Mouse (Mus musculus) spleen, embryonic (tissue): ENCODE measurements at regions not wholly inside any gene's neighbourhood (a gene's known extent, or its start where the extent isn't known, plus 50 kb on each side); places are given as distances from the start of the nearest gene placed in this dataset.

Experiments used
- CTCF ChIA-PET: fragments of 350-600 bp; sonication (Branson Sonifier 250); formaldehyde crosslinking; loops from one replicate; lab custom pipeline; 2022; lab: Charles Lee

- CTCF ChIA-PET: no interaction called here
Measured at GRCm38 (mm10) chr8:92732229-92732628, 58.1 kb downstream of the Irx6 start.

GRCm38 (mm10) chr8:92735646-92736045 is 61.6 kb downstream of the Irx6 start:
- CTCF ChIA-PET: no interaction called here

- CTCF ChIA-PET: interaction anchor here (0.7 kb wide), 1 partner anchor 24 kb away, joined by 20 read pairs; no protein-coding TSS in a partner anchor
Measured at GRCm38 (mm10) chr8:92738080-92738479, 64.0 kb downstream of the Irx6 start.

GRCm38 (mm10) chr8:92740286-92740808 is 66.3 kb downstream of the Irx6 start:
- CTCF ChIA-PET: no interaction called here

GRCm38 (mm10) chr8:92741836-92742235 is 67.7 kb downstream of the Irx6 start:
- CTCF ChIA-PET: no interaction called here

- CTCF ChIA-PET: no interaction called here
Measured at GRCm38 (mm10) chr8:92743108-92743507, 69.0 kb downstream of the Irx6 start.

- CTCF ChIA-PET: no interaction called here
Measured at GRCm38 (mm10) chr8:92747086-92747485, 73.0 kb downstream of the Irx6 start.

GRCm38 (mm10) chr8:92747951-92748350 is 73.9 kb downstream of the Irx6 start:
- CTCF ChIA-PET: no interaction called here

- CTCF ChIA-PET: no interaction called here
Measured at GRCm38 (mm10) chr8:92759848-92760247, 67.2 kb upstream of the Mmp2 start.

GRCm38 (mm10) chr8:92760933-92761332 is 66.2 kb upstream of the Mmp2 start:
- CTCF ChIA-PET: interaction anchor here (0.6 kb wide), 1 partner anchor 12 kb away, joined by 3 read pairs; no protein-coding TSS in a partner anchor

GRCm38 (mm10) chr8:92761959-92762600 is 65.0 kb upstream of the Mmp2 start:
- CTCF ChIA-PET: interaction anchor here (0.6 kb wide), 1 partner anchor 24 kb away, joined by 20 read pairs; no protein-coding TSS in a partner anchor

GRCm38 (mm10) chr8:92771856-92772650 is 55.0 kb upstream of the Mmp2 start:
- CTCF ChIA-PET: interaction anchor here (0.6 kb wide), 1 partner anchor 44 kb away, joined by 3 read pairs; no protein-coding TSS in a partner anchor

- CTCF ChIA-PET: interaction anchor here (0.6 to 0.7 kb wide), 2 partner anchors 12 to 45 kb away, joined by 3 read pairs; no protein-coding TSS in a partner anchor
Measured at GRCm38 (mm10) chr8:92772826-92773225, 54.3 kb upstream of the Mmp2 start.

GRCm38 (mm10) chr8:92775186-92775585 is 51.9 kb upstream of the Mmp2 start:
- CTCF ChIA-PET: no interaction called here

- CTCF ChIA-PET: interaction anchor here (0.5 kb wide), 1 partner anchor 244 kb away, joined by 7 read pairs; no protein-coding TSS in a partner anchor
Measured at GRCm38 (mm10) chr8:92777106-92777505, 50.0 kb upstream of the Mmp2 start.
